Mouse (Mus musculus) MEL-GATA-1-ER (cell line): Measurements from ENCODE around the gene Wdr4.
"Not testable (repeated sequence)": the region's sequence is repeated elsewhere in the genome, so short reads cannot be mapped to it uniquely, and the experiment has no call there.

Experiments
- DNase-seq: peaks from one replicate; pipeline ENCODE4 v3.0.0-alpha.2; 2012; ENCODE audit warnings: low read depth; ENCODE audit errors: extremely low read depth

Gene Wdr4

GRCm38 (mm10) chr17:31535871-31536629 is 16.3 kb upstream of the Wdr4 start:
- DNase-seq: no peak

GRCm38 (mm10) chr17:31535358-31535757 is 15.6 kb upstream of the Wdr4 start:
- no peak for DNase-seq

GRCm38 (mm10) chr17:31532331-31532730 is 12.6 kb upstream of the Wdr4 start:
- DNase-seq: not testable (repeated sequence)

- DNase-seq: no peak
These were observed 11.8 kb upstream of the Wdr4 start for GRCm38 (mm10) chr17:31531441-31532158.

GRCm38 (mm10) chr17:31529314-31529713 is 9.5 kb upstream of the Wdr4 start:
- no peak for DNase-seq

- no peak for DNase-seq
These were observed 6.0 kb upstream of the Wdr4 start for GRCm38 (mm10) chr17:31525816-31526215.

GRCm38 (mm10) chr17:31525114-31525513 is 5.3 kb upstream of the Wdr4 start:
- no peak for DNase-seq

GRCm38 (mm10) chr17:31521948-31522347 is 2.2 kb upstream of the Wdr4 start:
- no peak for DNase-seq

- DNase-seq: peak; percentile 16
These were observed 1.1 kb upstream of the Wdr4 start for GRCm38 (mm10) chr17:31520895-31521294.

- DNase-seq: peak; percentile 42
These were observed 335 bp downstream of the Wdr4 start for GRCm38 (mm10) chr17:31519344-31519945.

- DNase-seq: no peak
These were observed 5.1 kb downstream of the Wdr4 start for GRCm38 (mm10) chr17:31514696-31515095.

GRCm38 (mm10) chr17:31512593-31512992 is 7.2 kb downstream of the Wdr4 start:
- DNase-seq: peak; percentile 9

GRCm38 (mm10) chr17:31511792-31512495 is 7.8 kb downstream of the Wdr4 start:
- DNase-seq: peak; percentile 78

GRCm38 (mm10) chr17:31510944-31511343 is 8.8 kb downstream of the Wdr4 start:
- peak; percentile 6 for DNase-seq

GRCm38 (mm10) chr17:31506282-31506681 is 13.5 kb downstream of the Wdr4 start:
- no peak for DNase-seq

- no peak for DNase-seq
These were observed 14.8 kb downstream of the Wdr4 start for GRCm38 (mm10) chr17:31505013-31505412.

- DNase-seq: no peak
These were observed 15.8 kb downstream of the Wdr4 start for GRCm38 (mm10) chr17:31503936-31504335.

- DNase-seq: no peak
These were observed 16.4 kb downstream of the Wdr4 start for GRCm38 (mm10) chr17:31503337-31503736.

GRCm38 (mm10) chr17:31502261-31502927 is 17.4 kb downstream of the Wdr4 start:
- DNase-seq: peak; percentile 59

GRCm38 (mm10) chr17:31500908-31501307 is 18.9 kb downstream of the Wdr4 start:
- no peak for DNase-seq

- DNase-seq: no peak
These were observed 19.4 kb downstream of the Wdr4 start for GRCm38 (mm10) chr17:31500416-31500815.
